Mouse (Mus musculus) retina, embryonic 14.5 days (tissue): ENCODE measurements around the gene Napepld.
A peak's percentile ranks its signal among the peaks of the same experiment; 100 is the strongest.
"Not testable (repeated sequence)": the region's sequence is repeated elsewhere in the genome, so short reads cannot be mapped to it uniquely, and the experiment has no call there.

Experiments used
- DNase-seq: peaks from one replicate; pipeline ENCODE4 v3.0.0-alpha.2; 2015; ENCODE audit warnings: low spot score

Gene Napepld

DNA sequence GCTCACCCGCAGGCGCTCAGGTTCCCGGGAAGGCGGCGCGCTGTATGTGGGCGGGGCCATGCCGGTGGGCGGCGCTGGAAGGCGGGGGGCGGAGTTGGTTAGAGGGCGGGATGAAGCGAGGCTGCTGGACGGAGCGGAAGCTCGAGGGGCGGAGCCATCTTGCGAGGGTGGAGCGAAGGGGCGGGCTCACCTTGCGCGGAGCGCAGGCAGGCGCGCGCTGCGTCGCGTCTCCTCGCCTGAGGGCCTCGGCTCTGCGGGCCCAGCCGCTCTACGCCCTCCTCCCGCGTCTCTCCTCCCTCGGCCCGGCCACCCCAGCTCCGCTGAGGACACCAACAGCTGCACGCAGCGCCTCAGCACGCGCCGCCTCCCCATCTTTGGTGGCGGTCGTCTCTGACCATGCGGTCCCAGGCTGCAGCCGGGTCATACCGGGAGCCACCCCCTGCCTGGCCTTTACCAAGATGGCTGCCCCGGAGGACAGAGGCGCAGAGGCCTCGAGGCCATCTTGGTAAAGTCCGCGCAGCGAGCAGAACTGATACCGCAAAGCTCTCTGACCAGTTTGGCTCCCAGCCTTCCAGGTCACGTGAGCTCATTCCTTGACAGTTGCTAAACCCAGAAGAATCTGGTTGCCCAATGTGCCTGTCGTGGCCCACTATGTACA is at the start of gene Napepld:
Napepld (minus strand) TSS at position 46 of the 658 bp plus-strand sequence.
- peak; percentile 98 for DNase-seq

DNA sequence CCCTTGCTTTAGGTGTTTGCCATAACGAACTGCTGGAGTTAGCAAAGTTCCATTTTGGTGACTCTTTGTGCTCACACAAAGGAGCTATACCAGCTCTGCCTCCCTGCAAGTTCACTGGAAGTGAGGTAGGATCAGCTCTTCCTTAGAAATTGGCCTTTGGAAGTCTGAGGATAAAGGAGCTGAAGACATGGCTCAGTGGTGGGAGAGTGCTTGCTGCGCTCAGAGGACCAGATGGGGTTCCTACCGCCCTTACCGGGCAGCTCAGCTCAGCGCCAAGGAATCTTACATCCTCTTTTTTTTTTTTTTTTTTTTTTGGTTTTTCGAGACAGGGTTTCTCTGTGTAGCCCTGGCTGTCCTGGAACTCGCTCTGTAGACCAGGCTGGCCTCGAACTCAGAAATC is 44.8 kb upstream of the Napepld start:
- DNase-seq: no peak

- DNase-seq: no peak
Observed at GRCm38 (mm10) chr5:21744651-21745050, 43.5 kb upstream of the Napepld start.

GRCm38 (mm10) chr5:21743606-21744005 is 42.4 kb upstream of the Napepld start:
- DNase-seq: no peak

GRCm38 (mm10) chr5:21739881-21740280 is 38.7 kb upstream of the Napepld start:
- DNase-seq: no peak

GRCm38 (mm10) chr5:21739120-21739519 is 37.9 kb upstream of the Napepld start:
- DNase-seq: no peak

GRCm38 (mm10) chr5:21737620-21738019 is 36.4 kb upstream of the Napepld start:
- DNase-seq: no peak

- peak; percentile 96 for DNase-seq
Observed at GRCm38 (mm10) chr5:21736956-21737585, 35.9 kb upstream of the Napepld start, which contains the start of gene Pmpcb. Gene Pmpcb, plus strand, starts transcription at chr5:21737141.

DNA sequence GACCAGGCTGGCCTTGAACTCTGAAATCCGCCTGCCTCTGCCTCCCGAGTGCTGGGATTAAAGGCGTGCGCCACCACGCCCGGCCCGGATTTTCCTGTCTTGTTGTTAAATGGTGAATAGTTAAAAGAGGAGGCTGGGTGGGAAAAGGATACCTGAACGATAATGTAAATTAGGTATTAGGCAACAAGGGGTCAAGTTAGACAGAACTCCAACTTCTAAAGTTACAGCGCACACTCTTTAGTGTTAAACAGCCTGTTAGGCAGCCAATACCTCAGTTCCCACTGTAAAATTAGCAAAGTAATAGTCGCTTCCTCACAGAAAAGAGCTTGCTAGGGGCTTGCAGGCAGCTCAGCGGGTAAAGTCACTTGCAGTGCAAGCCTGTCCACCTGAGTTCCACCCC is 34.9 kb upstream of the Napepld start:
- no peak for DNase-seq

GRCm38 (mm10) chr5:21735584-21735983 is 34.4 kb upstream of the Napepld start:
- DNase-seq: peak; percentile 70

GRCm38 (mm10) chr5:21735100-21735499 is 33.9 kb upstream of the Napepld start:
- DNase-seq: no peak

- peak; percentile 89 for DNase-seq
Observed at GRCm38 (mm10) chr5:21732930-21733329, 31.7 kb upstream of the Napepld start.

DNA sequence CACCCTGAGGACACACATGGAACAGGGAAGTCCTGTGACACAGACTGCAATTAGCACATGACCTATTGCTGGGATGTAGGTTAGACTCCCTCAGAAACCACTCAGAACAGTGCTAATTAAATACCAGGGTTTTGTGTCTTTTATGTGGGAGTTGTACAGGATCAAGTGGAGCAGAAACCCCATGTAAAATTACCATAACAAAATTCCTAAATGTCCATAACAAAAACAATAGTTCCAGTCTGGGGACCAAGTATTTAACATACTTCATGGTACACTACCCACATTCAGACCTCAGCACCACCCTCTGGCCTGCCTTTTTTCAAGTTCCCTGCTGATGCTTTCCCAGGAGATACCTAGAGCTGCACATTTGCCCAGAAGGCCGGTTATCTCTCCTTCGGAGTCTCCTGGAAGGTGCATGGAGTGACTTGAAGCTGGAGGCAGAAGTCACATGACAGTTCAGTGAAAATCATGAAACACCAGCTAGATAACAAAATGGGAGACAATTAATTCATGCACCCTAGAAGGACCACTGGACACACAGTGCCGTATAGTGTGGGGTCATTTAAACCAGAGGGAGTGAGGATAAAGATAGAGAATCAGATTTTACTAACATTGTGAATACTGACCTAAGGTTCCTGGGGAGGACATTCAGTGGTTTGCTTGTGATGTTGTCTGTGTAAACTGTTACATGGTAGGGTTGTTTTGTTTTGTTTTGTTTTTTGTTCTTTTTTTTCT is 31.1 kb upstream of the Napepld start:
- DNase-seq: peak; percentile 44

DNA sequence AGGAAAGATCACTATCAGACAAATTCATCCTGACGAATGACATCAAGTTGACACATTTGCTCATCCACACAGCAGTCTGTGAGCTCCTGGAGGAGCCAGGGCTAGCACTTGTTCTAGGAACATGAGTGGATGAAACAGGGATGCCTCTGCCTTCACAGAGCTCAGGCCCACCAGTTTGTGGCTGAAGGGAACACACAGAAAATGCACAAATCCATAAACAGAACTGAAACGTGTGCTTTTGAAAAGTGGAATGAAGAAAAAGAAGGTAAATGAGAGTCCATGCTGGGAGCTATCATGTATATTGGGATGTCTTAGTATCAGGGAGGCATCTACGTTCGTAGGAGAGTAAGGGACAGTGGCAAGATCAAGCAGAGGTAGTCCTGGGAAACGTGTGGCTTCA is 27.9 kb upstream of the Napepld start:
- DNase-seq: no peak

DNA sequence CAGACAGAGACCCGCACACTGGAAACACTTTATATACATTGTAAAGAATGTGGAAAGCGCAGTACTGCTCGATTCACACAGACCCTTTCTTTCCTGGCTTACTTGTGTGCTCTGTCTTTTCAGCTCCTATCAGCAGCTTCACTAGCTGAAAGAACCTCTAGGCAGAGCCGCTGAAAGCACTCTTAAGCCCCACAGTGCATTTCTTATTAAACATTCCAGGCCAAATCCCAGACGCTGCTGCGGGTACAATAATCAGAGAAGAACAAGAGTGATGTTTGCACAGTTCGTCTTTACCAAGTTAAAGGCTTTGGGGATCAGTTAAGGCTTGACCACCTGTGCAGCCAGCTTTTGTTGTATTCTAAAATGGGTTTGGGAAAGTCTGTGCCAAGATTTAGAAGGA is 23.7 kb upstream of the Napepld start:
- peak; percentile 36 for DNase-seq

DNA sequence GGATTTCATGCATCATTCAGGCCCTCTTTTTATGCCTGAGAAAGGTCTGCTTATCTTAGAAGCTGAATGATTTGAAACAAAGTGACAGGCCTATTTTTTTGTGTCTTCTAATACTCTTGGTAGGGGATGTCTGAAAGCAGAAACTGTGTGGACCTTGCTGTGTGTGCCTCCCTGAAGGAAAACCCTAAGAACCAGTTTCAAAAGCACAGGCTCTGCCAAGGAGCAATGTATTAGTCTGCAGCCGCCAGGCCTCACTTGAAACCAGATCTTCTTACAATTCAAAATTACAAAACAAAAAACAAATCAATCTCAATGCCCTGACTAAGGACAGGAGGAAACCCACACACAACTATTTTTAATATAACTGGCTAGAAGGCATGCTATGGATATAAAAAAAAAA is 23.2 kb upstream of the Napepld start:
- no peak for DNase-seq

GRCm38 (mm10) chr5:21719209-21719608 is 18.0 kb upstream of the Napepld start:
- DNase-seq: no peak

DNA sequence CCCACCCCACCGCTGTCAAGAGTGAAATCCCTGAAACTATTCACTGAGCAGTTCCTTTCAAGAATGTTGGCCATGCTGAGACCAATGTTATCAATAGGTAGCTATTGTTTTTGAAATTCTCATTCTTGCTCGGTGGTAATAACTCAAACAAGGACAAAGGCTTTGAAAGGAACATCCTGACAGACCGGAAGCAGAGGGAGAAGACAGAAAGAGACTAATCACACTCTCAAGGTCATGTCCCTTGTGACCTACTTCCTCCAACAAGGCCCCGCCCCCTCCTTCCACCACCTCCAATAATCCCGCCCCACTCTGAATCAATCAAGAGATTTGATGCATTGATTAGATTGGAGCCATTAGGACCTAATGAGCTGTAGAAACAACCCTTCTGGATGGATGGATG is 17.4 kb upstream of the Napepld start:
- no peak for DNase-seq

GRCm38 (mm10) chr5:21717165-21717715 is 16.0 kb upstream of the Napepld start:
- DNase-seq: no peak

DNA sequence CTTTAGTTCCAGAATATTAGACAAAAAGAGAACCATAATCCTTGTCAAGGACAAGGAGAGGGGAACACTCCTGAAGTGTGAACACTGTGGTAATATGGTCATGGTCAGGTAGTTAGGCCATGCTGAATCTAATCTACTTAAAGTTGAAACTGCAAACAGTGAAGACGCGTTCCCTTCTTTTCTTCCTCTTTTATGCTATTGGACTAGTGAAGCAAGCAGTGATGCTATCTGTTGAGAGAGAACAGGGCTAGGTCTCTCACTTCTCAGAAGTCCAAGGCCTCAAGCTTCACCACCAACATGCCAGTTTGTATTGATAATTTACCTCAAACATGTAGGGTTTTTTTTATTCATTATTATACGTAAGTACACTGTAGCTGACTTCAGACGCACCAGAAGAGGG is 13.3 kb upstream of the Napepld start:
- no peak for DNase-seq

- DNase-seq: no peak
Observed at GRCm38 (mm10) chr5:21712127-21712715, 11.0 kb upstream of the Napepld start.

DNA sequence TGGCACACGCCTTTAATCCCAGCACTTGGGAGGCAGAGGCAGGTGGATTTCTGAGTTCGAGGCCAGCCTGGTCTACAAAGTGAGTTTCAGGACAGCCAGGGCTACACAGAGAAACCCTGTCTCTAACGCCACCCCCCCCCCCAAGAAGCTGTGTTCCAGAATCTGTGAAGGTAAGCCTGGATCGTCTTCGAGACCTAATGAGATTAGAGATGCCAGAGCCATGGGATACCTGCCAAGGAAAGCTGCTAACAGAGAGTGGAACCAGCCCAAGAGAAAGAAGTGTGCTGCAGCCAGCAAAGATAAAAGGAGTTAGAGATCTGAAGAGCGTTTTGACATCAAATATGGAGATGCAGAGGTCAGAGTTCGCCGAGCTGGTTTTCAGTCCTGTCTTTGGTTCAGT is 6.8 kb upstream of the Napepld start:
- not testable (repeated sequence) for DNase-seq
